In the genomic region with DNA sequence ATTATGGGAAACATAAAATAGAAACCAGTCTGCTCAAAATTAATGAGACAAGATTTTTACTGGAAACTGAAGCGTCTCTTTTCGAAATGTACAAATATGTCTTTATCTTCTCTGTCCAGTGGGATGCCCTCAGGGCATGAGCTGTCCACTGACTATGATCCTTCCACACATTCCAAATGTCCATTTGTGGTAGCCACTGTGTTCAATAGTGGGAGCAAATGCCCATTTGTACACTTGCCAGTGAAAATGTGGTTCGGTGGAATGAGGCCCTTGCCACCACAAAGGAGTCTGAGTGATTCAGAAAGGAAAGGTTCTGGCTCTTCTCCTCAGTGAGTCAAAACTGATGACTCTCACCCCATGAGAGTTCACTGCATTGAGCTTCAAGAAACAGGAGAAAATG, we compare ENCODE assay signal across 28 mouse cellular contexts.
DNase-seq lines count a peak whose midpoint lies in the region; ATAC-seq and TF ChIP-seq lines count a peak whose summit lies in the region.
"Had no signal": no experiment of that assay in that cellular context is flagged by ENCODE, and none has a peak within 500 bp of the region (broad histone marks: within the 10 kb centered on the region; RNA-seq: fewer than 3 reads in every experiment).

No protein-coding gene starts in this region.

- no peak overlapping the region for H3K4me3 ChIP-seq in C2C12 (ENCODE audit: insufficient read depth, poor library complexity, severe bottlenecking)
- H3K4me3 ChIP-seq in intestine, postnatal 0 days (ENCODE audit: low read depth, low read length), result no peak overlapping the region
- H3K4me3 ChIP-seq: embryonic facial prominence, embryonic 12.5 days; embryonic facial prominence, embryonic 15.5 days; erythroblast, embryonic 14.5 days; heart, embryonic 10.5 days; heart, embryonic 13.5 days; hindbrain, embryonic 15.5 days had no signal

- H3K9me3 ChIP-seq in intestine, postnatal 0 days (ENCODE audit: control insufficient read depth), result no peaks in the 10 kb centered on the region
- H3K9me3 ChIP-seq: embryonic facial prominence, embryonic 12.5 days; embryonic facial prominence, embryonic 15.5 days; G1E; heart, embryonic 10.5 days; heart, embryonic 13.5 days; hindbrain, embryonic 15.5 days had no signal

- no peak overlapping the region for H3K27ac ChIP-seq in intestine, postnatal 0 days (ENCODE audit: low read depth, low read length)
- H3K27ac ChIP-seq: embryonic facial prominence, embryonic 12.5 days; embryonic facial prominence, embryonic 15.5 days; heart, embryonic 10.5 days; heart, embryonic 13.5 days; hindbrain, embryonic 15.5 days had no signal

- no peak overlapping the region for H3K9ac ChIP-seq in intestine, postnatal 0 days (ENCODE audit: low read depth, low read length)
- H3K9ac ChIP-seq: embryonic facial prominence, embryonic 12.5 days; embryonic facial prominence, embryonic 15.5 days; forebrain, postnatal 0 days; heart, embryonic 13.5 days; hindbrain, embryonic 15.5 days had no signal

- no peak overlapping the region for H3K4me2 ChIP-seq in intestine, postnatal 0 days (replicated peaks; ENCODE audit: low read depth)
- H3K4me2 ChIP-seq: embryonic facial prominence, embryonic 12.5 days; embryonic facial prominence, embryonic 15.5 days; heart, embryonic 13.5 days; hindbrain, embryonic 15.5 days had no signal

- no peaks in the 10 kb centered on the region for H3K36me3 ChIP-seq in C2C12 (ENCODE audit: control insufficient read depth, insufficient read depth)
- H3K36me3 ChIP-seq in intestine, postnatal 0 days (ENCODE audit: control insufficient read depth, insufficient read depth), result no peaks in the 10 kb centered on the region
- H3K36me3 ChIP-seq: embryonic facial prominence, embryonic 12.5 days; embryonic facial prominence, embryonic 15.5 days; G1E; heart, embryonic 10.5 days; heart, embryonic 13.5 days; hindbrain, embryonic 15.5 days had no signal

- POLR2A ChIA-PET in Patski (lab: Charles Lee), result no interaction called here

- TF ChIP-seq CTCF in C2C12 (IDR thresholded peaks at IDR 0.05; ENCODE audit: control insufficient read depth, insufficient read depth, insufficient read length) (no peak), Patski (IDR thresholded peaks at IDR 0.05) (no peak)
- TF ChIP-seq CTCF in intestine, postnatal 0 days (IDR thresholded peaks at IDR 0.05; ENCODE audit: low read depth), result no peak

- ATAC-seq in Patski, result peak; percentile 88
- ATAC-seq in erythroid progenitor cell, adult 5-6 weeks (replicated peaks; ENCODE audit: low FRiP score, poor library complexity, severe bottlenecking), result no peak
- ATAC-seq in intestine, postnatal 0 days, result no peak
- ATAC-seq: forebrain, embryonic 14.5 days; forebrain, postnatal 0 days had no signal

- CTCF ChIA-PET in Patski (lab: Charles Lee), result no interaction called here

- DNase-seq in 3134 (ENCODE audit: extremely low read depth, insufficient read length, low spot score) (peak; percentile 82), Patski (ENCODE audit: low read depth, low spot score) (peak; percentile 96)
- peak; percentile 90 for DNase-seq in fibroblast of lung, adult 2 months (ENCODE audit: low read depth)
- DNase-seq in layer of hippocampus, adult 9-11 months, result no peak
- DNase-seq: adrenal gland, adult 2 months; adrenal gland, postnatal 14 days; cerebellum, adult 11 months; cerebellum, adult 2 months; cerebellum, adult 9-11 months; cerebellum, postnatal 25 days; forebrain, postnatal 0 days; gastrocnemius, postnatal 25 days; heart, adult 18-20 months; heart, postnatal 14 days; heart, postnatal 4 days; kidney, adult 11 months had no signal

- 94% methylated on average over 3 of the region's 3 CpGs for WGBS in intestine, postnatal 0 days

- H3ac ChIP-seq in C2C12 (ENCODE audit: control insufficient read depth, insufficient read length, low read depth), result no peak overlapping the region

- no peaks in the 10 kb centered on the region for H3K27me3 ChIP-seq in C2C12 (ENCODE audit: control insufficient read depth, insufficient read depth, insufficient read length)
- no peaks in the 10 kb centered on the region for H3K27me3 ChIP-seq in Patski
- no peaks in the 10 kb centered on the region for H3K27me3 ChIP-seq in intestine, postnatal 0 days (replicated peaks; ENCODE audit: control insufficient read depth, insufficient read depth, low read length)
- H3K27me3 ChIP-seq: CH12.LX; embryonic facial prominence, embryonic 15.5 days; heart, embryonic 13.5 days; hindbrain, embryonic 15.5 days had no signal

- no peaks in the 10 kb centered on the region for H3K79me3 ChIP-seq in C2C12 (ENCODE audit: low read depth)

- in situ Hi-C loops in Patski (cut with MboI; ENCODE audit: low pct_unique_long_range_greater_than_20kb), result loop anchor here (5.0 kb wide), 2 partner anchors 136 to 144 kb away; no protein-coding TSS in a partner anchor

- H3K4me1 ChIP-seq in intestine, postnatal 0 days (replicated peaks; ENCODE audit: control insufficient read depth, insufficient read depth, low read length), result no peaks in the 10 kb centered on the region
- H3K4me1 ChIP-seq: embryonic facial prominence, embryonic 12.5 days; embryonic facial prominence, embryonic 15.5 days; heart, embryonic 10.5 days; hindbrain, embryonic 15.5 days had no signal

- no peaks in the 10 kb centered on the region for H3K79me2 ChIP-seq in C2C12 (ENCODE audit: control insufficient read depth, insufficient read depth)

TF ChIP-seq in C2C12, 6 proteins besides CTCF, POLR2A, EP300 and RAD21:
- TF ChIP-seq FOSL1 (IDR thresholded peaks at IDR 0.05; ENCODE audit: insufficient read depth, low read length, poor library complexity, severe bottlenecking) (peak; percentile 86), CEBPB (IDR thresholded peaks at IDR 0.05; ENCODE audit: low read depth) (no peak), MYOG (IDR thresholded peaks at IDR 0.05; ENCODE audit: control insufficient read depth, extremely low read depth, insufficient read length) (no peak), MYOD1 (IDR thresholded peaks at IDR 0.05; ENCODE audit: control insufficient read depth, insufficient read length, low read depth) (peak; percentile 78), USF1 (IDR thresholded peaks at IDR 0.05; ENCODE audit: low read depth) (no peak), MAX (IDR thresholded peaks at IDR 0.05) (peak; percentile 83)
